Mouse (Mus musculus) C2C12 (cell line): ENCODE measurements at regions not wholly inside any gene's neighbourhood (a gene's known extent, or its start where the extent isn't known, plus 50 kb on each side); places are given as distances from the start of the nearest gene placed in this dataset.

Source experiments
- CEBPB ChIP-seq: IDR thresholded peaks from one replicate; pipeline ENCODE4 v1.6.1; 2011; ENCODE audit warnings: low read depth, mild to moderate bottlenecking, control low read depth, moderate library complexity
- CTCF ChIP-seq: IDR thresholded peaks from one replicate; pipeline ENCODE4 v1.5.1; 2011; ENCODE audit not compliant: control insufficient read depth, insufficient read depth, insufficient read length
- MAX ChIP-seq: IDR thresholded peaks from one replicate; pipeline ENCODE4 v1.6.1; 2011; ENCODE audit warnings: mild to moderate bottlenecking, control low read depth
- MYOG ChIP-seq: IDR thresholded peaks from one replicate; pipeline ENCODE4 v1.6.1; 2011; ENCODE audit not compliant: control insufficient read depth, insufficient read length; ENCODE audit errors: extremely low read depth
- USF1 ChIP-seq: IDR thresholded peaks from one replicate; pipeline ENCODE4 v1.6.1; 2011; ENCODE audit warnings: low read depth, mild to moderate bottlenecking, control low read depth, moderate library complexity

- TF ChIP-seq CTCF (no peak), MAX (no peak), MYOG (no peak), CEBPB (no peak), USF1 (no peak)
These were observed 512.9 kb upstream of the Epha7 start for GRCm38 (mm10) chr4:28300018-28300440.
